Mouse (Mus musculus) adrenal gland, postnatal 4 days (tissue): ENCODE results near the gene Dus3l. TPM values are rescaled to one million over a fixed set of nuclear protein-coding genes. Genes with fewer than 3 reads are reported as not detected.

Experiments used
- DNase-seq, 2 experiments: peaks; one replicate each; pipeline ENCODE4 v3.0.0; 2021 to 2022; ENCODE audit warnings: low spot score in 2 of 2, mixed read lengths in 2 of 2
- total RNA-seq, 2 experiments: library from RNA; stranded (reverse); gene quantifications; 2 replicates each; pipeline ENCODE4 v1.2.3; 2021

Gene Dus3l
- total RNA-seq, 2 experiments from 2014 or later, result 53.0 to 56.2 TPM

DNA sequence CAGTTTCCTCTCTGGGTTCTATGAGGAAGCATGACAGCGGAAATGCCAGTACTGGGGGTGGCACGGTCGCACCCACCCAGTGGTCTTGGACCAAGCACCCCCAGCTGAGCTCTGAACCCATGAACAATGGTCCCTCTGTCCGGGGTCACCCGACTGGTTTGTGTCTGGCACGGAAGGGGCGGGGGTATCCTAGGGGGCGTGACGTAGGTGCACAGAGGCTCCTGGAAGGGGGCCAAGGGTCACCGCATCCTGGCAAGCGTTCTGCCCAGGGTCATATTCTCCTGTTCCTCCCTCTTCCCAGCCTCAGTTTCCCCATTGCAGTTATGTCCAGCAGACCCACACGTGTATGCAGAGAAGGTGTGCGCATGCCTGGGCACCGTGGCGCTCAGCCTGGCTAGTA is 11.1 kb upstream of the Dus3l start:
- no peak for DNase-seq

DNA sequence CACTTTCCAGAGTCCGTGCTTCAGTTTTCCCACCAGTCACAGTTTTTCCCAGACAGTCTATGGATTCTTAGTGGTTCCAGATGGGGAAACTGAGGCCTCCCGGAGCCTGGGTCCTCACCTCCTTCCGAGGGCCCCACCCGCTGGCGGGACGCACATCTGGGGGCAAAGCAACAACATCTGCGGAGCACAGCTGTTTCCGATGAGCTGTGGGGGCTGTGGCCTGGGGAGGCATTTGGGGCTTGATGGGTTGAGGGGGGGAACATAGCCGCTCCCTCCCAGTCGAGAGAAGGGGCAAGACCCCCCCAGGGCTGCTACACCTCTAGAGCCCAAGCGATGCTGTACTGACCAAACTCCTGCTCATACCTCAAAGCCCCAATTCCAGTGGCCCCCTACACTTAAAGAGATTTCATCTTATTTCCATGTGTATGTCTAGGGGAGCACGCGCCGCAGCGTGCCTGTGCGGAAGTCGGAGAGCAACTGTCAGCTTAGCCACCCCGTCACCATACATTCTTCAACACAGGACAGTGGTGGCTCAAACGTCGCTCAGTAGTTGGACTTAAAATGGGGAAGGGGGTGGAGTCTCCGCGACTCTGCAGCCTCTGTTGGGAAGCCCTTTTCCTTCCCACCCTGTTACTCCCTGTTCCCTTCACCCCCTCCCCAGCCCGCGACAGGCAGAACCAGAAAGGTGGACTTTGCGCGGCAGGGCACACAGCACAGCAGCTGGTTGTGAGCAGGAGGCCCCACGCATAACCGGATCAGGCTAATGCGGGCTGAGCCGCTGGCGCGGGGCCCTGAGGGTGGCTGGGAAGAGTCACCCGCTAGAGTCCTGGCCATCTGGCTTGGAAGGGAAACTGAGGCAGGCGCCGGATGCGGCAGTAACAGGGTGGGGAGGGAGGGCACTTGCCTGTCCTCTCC is 10.0 kb upstream of the Dus3l start:
- DNase-seq, result no peak

- DNase-seq, result no peak
Observed at GRCm38 (mm10) chr17:56756703-56757399, 7.7 kb upstream of the Dus3l start.

DNA sequence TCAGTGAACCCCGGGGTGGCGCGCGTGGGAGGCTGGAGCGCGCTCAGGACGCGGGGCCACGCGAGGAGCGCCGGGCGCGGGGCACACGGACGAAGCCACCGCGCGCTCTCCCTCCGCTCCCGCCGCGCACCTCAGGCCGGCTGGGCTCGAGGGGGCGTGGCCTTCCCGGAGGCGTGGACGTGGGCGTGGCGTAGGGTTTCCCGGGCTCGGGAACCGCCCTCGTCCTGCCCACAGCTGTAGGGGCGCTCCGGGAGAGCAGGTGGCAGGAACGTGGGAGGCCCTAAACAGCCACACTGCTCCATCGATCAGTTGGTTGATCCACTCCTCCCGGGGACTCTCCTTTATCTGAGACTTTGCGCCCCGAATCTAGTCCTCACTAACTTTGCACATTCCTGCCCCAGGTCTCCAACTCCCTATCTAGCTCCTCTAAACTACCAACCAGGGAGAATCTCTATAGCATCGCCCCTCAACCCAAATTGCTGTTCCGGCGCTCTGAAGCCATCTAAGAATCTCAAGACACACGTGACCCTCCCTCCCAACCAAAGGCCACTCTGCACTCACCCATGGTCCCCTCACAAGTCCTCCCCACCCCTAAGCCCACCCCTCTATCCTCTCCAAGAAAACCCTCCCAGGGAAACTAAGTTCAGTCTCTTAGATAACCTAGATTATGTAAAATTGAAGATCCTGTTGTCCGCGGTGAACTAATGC is 7.0 kb upstream of the Dus3l start, which contains the start of gene Nrtn:
Nrtn (minus strand) TSS at position 115 of the 708 bp plus-strand sequence.
- DNase-seq, result peak; percentile 74 to 76

DNA sequence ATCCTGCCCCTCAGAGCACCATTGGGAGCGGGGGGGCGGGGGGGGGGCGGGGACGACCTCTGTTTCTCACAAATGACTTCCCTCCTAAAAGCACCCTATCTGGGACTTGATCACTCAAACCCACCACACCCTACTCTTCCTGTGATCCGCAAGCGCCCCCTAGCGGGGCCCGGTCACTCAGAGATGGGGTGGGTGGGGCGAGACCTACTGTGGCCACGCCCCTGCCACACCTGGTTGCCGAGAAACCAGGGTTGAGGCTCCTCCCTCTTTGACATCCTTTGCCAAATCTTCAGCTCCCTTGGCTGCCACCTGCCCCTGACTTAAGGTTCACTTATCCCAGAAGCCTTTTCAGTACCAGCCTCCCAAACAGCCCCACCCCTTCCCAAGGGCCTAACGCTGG is 6.4 kb upstream of the Dus3l start:
- DNase-seq, result peak in 1 of 2 experiments; percentile 63

- DNase-seq, result no peak
Observed at GRCm38 (mm10) chr17:56759261-56759660, 5.3 kb upstream of the Dus3l start.

DNA sequence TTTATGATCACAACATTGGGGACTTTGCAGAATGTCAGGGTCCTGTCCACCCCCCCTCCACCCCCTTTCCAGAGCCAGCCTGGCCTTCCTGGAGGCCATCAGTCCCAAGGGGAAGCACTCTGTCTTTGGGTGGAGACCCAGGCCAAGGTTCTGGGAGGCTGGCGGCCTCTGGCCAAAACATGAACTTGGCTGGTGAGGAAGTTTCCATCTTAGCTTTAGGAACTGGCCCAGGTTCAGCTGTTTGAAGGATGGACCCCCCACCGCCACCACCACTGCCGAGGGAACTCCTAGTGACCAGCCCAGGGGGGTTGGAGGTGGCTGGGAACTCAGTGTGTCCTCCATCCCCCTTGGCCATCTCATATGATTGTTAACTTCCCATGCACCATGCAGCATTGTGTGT is 3.5 kb upstream of the Dus3l start:
- no peak for DNase-seq

DNA sequence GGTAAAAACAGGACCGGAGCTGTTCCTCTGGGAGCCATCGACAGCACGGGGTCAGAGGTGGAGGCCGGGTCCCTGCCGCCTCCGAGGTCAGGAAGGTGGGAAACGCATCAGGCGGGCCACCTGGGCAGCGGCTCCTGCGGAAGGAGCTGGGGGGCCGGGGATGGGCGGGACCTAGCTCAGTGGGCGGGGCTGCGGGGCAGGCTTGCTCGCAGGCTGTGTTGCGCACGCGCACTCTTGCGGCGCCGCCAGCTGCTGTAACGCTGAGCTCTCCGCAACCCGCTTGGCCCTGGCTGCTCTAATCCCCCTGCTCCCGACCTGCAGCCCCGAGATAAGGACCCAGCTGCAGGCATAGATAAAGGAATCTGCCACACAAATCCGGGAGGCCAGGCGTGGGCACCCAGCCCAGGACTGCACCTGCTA is 2.6 kb upstream of the Dus3l start:
- peak; percentile 74 to 77 for DNase-seq

GRCm38 (mm10) chr17:56762769-56763731 is 1.5 kb upstream of the Dus3l start:
- DNase-seq, result no peak

DNA sequence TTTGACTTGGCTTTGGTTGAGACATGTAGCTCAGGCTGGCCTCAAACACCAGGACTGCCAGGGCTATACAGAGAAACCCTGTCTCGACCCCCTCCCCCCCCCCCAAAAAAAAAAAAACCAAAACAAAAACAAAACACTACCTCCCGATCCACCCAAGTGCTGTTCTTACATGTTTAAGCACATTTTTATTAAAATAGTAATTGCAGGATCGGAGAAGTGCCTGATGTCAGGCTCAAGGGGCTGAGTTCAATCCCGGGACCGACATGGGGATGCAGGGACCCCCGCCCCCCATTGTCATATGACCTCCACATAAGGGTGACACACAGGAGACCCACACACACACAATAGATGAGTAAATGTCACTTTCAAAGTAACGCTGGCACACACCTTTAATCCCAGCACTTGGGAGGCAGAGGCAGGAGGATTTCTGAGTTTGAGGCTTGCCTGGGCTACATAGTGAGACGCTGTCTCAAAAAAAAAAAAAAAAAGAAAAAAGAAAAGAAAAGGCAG is 761 bp upstream of the Dus3l start:
- DNase-seq, result no peak

GRCm38 (mm10) chr17:56765431-56765830 is 874 bp downstream of the Dus3l start:
- DNase-seq, result no peak

DNA sequence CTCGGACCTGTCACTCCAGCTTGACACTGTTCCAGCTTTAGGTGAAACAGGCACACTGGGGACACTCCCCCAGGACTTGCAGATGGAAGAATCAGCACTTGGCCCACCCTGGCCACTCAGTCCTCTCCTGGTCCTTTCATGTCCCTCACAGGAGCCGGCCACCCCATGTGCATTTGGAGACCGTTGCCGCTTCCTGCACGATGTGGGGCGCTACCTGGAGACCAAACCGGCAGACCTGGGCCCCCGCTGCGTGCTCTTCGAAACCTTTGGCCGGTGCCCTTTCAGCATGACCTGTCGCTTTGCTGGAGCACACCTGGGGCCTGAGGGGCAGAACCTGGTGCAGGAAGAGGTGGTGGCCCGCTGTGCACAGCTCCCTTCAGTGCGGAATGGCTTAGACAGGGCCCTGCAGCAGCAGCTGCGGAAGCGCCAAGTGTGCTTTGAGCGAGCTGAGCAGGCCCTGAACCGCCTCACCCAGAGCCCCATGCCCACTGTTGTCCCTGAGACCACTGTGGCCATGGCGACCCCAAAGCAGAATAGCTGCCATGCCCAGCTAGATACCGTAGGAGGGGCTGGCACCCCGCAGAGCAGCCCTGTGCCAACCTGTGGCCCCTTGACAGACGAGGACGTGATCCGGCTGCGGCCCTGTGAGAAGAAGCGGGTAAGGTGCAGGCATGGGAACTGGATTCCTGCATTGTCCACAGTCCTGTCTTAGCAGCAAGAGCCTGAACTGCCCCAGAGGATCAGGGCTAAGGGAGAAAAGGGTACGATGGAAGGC is 2.3 kb downstream of the Dus3l start:
- no peak for DNase-seq

GRCm38 (mm10) chr17:56767531-56768135 is 3.1 kb downstream of the Dus3l start:
- DNase-seq, result no peak

- DNase-seq, result no peak
Observed at GRCm38 (mm10) chr17:56768941-56769340, 4.4 kb downstream of the Dus3l start.

DNA sequence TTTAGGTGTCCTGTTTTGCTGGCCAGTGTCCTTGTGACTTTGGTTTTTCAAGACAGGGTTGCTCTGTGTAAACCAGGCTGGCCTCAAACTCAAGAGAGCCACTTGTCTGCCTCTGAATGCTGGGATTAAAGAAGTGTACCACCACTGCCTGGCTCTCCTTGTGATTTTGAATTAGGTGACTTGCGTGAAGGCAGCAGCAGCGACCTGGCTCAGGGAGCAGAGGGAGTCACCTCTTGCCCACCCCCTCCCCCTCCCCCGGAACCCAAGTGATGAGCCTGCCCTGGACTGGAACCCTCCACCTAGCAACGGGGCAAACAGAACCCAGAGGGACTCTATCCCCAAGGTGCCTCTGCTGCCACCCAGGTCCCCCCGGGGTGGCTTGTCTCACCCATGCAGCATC is 5.4 kb downstream of the Dus3l start, which contains the start of gene Prr22:
Prr22 (plus strand) TSS at position 301 of the 400 bp plus-strand sequence.
- no peak for DNase-seq

GRCm38 (mm10) chr17:56777568-56777967 is 13.0 kb downstream of the Dus3l start:
- no peak for DNase-seq

DNA sequence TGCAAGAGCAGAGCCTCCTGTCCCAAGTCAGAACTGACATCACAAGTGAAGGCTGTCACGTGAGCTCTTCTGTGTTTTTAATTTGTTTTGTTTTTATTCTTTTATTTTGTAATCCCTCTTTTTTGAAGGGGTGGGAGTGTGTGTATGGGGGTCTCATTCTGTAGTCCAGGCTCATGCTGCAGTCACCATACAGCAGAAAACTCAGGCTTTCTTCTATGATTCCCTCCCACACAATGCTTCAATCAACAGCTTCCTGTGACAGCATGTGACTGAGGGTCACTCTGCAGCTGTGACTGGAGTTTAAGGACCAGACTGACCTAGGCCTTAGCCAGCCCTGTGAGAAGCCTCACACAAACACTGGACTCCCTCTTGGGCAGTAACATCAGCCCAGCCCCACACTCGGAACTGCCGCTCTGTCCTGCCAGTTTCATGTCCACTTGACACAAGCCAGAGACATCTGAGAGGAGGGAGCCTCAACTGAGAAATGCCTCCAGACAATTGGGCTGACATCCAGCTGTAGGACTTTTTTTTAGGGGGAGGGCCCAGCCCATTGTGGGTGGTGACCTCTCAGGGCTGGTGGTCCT is 14.3 kb downstream of the Dus3l start:
- DNase-seq, result no peak

GRCm38 (mm10) chr17:56780291-56780978 is 15.9 kb downstream of the Dus3l start:
- no peak for DNase-seq
